Mouse (Mus musculus) thymus, postnatal 36 days (tissue): ENCODE measurements at regions not wholly inside any gene's neighbourhood (a gene's known extent, or its start where the extent isn't known, plus 50 kb on each side); places are given as distances from the start of the nearest gene placed in this dataset.

ENCODE experiments used
- DNase-seq, 2 experiments: peaks; one replicate each; pipeline ENCODE4 v3.0.0; 2022; ENCODE audit warnings: mixed read lengths in 2 of 2

GRCm38 (mm10) chr13:37715058-37715712, 63.0 kb upstream of the Rreb1 start:
- DNase-seq = no peak

- no peak for DNase-seq
Measured at GRCm38 (mm10) chr13:37715770-37716693, 62.2 kb upstream of the Rreb1 start.

GRCm38 (mm10) chr13:37717793-37718192, 60.4 kb upstream of the Rreb1 start:
- DNase-seq = no peak

GRCm38 (mm10) chr13:37718364-37718763, 59.8 kb upstream of the Rreb1 start:
- no peak for DNase-seq
